Mouse (Mus musculus) bone marrow macrophage, adult 2 months (primary cell): ENCODE measurements around the gene Wdr95.

Experiments used
- CTCF ChIP-seq: IDR thresholded peaks from 2 replicates; pipeline ENCODE4 v1.5.1; 2012; ENCODE audit warnings: low read depth, mild to moderate bottlenecking, low read length, moderate library complexity
- POLR2A ChIP-seq: IDR thresholded peaks from 2 replicates; pipeline ENCODE4 v1.6.1; 2012; ENCODE audit warnings: mild to moderate bottlenecking, low read depth, low read length, borderline replicate concordance

- TF ChIP-seq CTCF, result no peak
- no peak for TF ChIP-seq POLR2A
Measured at GRCm38 (mm10) chr5:149538531-149538930, 10.1 kb downstream of the Wdr95 start.
